Mouse (Mus musculus) frontal cortex, adult (tissue): ENCODE measurements around the gene Naga.

Experiments used
- ATAC-seq: cut with Nextera tagmentation; 2 replicates; pipeline ENCODE4 v1.9.2; 2017; ENCODE audit warnings: mild to moderate bottlenecking, moderate library complexity, mixed read lengths; ENCODE audit not compliant: low TSS enrichment

The Naga gene

DNA sequence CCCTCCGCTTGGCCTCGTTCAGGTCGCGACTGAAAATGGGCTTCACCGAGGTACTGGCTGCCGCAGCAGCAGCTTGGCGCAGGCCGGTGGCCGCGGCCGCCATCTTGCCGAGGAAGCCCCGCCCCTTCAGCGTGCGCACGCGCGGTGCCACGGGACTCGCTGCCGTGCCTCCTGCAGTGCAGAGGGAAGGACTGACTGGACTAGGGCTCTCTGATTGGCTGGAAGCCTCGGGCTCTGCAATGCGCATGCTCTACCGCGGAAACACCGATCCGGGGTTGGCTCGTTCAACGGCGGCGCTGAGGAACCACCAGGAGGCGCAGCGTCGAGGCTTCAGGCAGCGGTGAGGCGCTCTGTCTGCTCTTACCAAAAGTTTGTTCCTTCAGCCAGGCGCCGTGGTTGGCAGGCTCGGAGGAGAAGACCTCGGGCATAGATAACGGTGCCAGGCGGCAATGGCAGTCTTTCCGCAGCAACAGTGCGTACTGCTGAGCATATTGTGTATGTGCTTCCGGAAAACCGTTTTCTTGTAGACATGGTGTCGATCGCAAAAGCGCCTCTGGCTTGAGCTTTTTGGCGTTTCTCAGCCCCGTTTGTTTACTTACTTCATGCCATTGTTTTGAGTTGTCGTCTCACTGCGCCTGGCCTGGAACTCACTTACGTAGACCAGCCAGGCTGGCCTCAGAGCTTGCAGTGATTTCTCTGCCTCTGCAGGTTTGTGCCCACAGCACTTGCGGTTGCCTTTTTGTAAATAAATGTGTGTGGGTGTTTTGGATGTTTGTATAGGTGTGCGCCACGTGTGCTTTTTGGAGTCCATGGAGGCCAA, 15.6 kb upstream of the Naga start, which contains the start of gene Ndufa6:
Gene Ndufa6 (minus strand): TSS at position 197 of the 820 bp plus-strand sequence.
- ATAC-seq: peak; percentile 99

DNA sequence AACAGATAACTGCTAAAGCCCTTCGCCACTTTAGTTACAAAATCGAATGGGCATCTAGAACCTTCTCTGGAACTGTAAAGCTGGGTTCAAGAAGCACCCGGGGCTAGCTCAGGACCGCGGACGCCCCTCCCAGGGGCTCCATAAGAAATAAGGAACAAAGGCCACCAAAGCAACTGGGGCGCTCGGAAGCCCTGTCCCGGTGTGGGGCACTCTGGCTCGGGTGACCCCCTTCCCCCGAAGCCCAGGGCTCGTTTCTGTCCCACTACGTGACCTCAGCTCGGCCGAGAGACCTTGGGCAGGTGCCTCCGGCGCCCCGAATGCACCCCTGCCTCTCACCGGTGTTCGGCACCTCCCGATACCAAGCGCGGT, 15.0 kb upstream of the Naga start:
- ATAC-seq: 0 out of 2 replicates have a peak, but pooled peaks have one; percentile 0

DNA sequence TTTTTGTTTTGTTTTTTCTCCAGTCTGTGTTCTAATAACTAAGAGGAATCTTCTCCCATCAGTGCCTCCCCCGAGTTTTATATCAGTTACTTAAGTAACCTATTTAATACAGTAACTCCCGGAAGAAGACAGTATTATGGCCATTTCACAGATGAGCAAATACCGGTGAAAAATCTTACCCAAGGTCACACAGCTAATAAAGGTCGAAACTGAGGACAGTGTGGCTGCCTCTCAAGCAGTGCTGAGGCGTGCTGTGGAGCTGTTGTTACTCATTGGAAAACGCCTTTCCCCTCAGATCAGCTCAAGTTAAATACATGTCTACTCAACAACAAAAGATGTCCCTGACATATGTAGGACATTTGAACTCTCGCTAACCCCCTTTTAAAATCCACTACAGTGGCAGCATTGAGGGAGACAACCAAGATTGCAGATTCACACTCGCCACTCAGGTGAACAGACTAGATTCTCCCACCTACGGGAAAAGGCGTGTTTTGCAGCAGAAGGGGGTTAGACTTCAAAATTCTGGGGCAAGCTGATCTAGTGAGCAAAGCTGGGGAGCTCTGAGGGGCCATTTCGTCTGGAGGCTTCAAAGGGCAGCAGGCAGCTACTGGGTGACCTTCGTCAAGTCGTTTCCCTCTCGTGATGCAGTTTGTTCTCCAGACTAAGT, 14.5 kb upstream of the Naga start:
- no peak for ATAC-seq

DNA sequence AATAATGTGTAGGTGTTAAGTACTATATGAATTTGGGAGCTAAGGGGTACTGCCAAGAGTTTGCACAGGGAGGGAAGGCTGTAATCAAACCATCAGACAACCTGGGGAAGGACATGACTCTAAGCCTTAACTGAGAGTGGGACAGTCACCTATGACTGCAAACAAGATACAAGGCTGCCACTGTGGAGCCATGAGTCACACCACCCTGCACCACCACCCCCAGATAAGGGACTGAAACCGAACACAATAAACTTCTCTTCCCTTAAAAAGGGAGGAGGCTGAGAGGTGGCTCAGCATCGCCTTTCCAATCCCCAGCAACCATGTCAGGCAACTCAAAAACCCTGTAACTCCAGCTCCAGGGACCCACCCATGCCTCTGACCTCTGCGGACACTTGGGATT, 12.8 kb upstream of the Naga start:
- no peak for ATAC-seq

DNA sequence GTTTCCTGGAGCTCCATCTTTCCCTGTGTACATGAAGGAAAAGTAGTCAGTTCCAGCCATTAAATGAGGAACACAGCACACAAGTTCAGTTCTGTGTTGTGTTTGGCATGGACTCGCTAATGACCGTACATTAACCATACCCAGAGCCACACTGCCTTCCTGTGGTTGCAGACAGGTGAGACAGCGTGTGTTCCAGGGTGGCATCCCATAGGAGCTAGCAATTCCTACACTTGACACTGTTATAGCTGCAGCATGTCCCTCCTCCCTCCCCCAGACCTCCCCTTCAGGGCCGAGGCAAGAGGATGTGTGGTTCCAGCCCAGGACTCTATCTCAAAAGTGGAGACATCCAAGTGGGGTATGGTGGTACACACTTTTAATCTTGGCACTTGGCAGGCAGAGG, 11.6 kb upstream of the Naga start:
- no peak for ATAC-seq

DNA sequence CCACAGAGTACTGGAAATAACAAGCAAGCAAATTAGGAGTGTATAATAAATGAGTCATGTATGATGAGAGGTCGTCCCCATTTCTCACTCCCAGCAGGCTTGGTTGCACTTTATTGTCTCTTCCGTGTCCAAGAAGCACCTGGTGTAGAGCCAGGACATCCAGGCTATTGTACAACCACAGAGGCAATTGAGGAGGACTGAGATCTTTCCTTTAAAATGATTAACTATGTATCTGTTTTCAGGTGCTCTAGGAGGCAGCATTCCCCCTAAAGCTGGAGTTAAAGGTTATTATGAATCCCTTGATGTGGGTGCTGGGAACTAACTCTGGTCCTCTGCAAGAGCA, 10.2 kb upstream of the Naga start:
- ATAC-seq: no peak

DNA sequence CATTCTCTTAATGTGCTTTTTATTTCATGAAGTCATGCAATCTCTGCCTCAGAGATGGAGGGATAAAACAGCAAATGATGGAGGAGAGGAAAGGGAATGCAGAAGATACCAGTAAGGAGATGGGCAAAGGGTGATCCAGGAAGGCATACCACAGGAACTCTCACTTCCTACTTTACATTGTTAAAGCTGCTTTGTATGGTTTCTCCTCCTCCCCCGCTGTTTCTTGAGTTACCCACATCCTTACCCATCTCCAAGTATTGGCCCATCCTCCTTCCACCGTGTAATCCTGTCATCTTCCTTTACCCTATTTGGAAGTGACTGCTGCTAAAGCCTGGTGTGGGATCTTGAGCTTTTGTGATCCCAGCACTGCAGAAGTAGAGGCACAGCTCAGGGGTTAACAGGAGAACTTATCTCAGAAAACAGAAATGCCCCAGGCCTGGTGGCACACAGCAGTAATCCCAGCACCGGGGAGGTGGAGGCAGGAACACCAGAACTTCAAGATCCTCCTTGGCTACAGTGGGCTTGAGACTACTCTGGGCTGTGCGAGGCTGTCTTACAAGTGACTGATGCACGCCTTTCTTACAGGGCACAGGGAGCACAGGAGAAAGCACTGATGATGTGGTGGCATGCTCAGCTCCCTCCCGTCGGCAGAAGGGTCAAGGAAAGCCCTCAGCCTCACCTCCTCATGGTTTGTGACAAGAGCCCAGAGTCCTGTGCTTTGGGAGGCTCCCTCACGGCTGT, 9.7 kb upstream of the Naga start:
- no peak for ATAC-seq

DNA sequence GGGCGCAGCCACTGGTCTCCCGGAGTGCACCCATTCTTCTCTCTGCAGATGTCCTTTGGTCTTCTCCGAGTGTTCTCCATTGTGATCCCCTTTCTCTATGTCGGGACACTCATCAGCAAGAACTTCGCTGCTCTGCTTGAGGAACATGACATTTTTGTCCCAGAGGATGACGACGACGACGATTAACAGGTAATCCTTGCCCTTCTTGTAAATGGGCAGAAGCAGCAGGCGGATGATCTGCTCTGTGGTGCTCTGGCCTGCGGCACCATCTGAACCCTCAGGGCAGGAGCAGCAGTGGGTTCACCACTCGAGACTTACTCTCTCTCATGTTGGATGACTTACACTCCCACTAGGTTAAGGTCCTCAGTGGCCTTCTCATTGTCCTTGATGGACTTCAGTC, 9.1 kb upstream of the Naga start:
- ATAC-seq: no peak

DNA sequence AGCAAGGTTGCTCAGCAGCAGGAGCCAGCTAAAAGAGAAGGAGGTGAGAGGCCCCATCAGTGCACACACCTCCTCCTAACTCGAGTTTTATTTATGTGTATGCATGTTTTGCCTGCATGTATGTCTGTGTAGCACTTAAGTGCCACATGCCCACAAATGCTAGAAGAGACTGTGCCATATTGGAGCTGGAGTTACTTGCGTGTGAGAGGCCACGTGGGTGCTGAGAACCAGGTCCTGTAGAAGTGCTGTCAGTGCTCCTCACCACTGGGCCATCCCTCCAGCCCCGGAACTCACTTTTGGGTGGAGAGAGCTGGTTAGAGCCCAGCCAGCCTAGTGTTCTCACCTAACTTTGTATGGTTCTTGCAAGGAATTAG, 8.6 kb upstream of the Naga start:
- ATAC-seq: no peak

DNA sequence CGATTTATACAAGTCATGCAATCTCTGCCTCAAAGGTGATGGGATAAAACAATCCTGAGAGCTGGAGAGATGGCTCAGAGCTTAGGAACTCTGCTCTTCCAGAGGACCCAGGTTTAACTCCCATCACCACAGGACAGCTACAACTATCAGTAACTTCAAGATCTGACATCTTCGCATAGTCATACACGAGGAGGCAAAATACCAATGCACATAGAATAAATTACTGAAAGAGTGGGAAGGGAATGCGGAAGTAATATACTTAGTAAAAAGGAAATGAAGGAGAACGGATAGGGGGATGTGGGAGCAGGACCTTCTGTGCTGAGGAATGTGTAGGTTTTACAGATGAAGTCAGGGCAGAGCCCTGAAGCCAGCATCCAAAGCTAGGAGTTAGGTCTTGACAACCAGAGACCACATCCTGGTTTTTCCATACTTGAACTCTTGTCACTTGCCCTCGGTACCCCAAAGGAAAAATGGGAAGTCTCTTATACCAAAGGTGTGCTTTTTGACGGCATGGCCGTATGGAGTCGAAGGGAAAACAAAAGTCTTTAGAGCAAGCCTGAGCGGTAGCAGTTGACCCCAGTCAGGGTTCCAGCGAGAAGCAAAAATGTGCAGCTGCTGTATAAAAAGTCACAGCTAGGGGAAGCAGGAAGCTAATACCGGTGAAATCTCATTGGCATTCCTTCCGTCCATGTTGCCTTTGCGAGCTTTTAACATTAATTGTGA, 8.0 kb upstream of the Naga start:
- no peak for ATAC-seq

DNA sequence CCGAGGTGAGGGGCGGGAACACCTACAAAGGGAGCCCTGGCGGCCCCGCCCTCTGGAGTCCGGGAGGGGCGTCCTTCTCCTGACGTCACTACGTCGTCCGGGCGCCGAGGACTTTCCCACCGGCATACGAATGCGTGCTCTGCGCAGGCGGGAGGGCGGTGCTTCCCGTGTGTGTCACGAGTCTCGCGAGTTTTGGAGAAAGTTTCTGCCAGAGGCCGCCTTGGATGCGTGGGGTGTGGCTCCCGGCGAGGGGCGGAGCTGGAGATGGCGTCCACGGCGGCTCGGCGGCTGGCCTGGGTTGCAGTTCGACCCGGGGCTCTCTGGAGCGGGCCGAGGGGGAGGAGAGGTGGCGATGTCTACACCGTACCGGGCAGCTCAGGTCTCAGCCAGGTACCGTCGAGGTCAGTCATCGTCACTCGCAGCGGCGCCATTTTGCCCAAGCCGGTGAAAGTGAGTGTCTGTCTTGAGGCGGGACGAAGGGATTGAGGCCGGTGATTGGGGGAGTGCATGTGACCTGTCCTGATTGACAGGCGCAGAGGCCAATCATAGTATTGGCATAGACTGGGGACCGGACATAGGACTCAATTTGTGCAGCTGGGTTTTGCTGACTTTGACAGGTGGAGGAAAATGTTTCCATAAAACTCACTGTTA, 7.2 kb upstream of the Naga start:
- ATAC-seq: peak; percentile 95

DNA sequence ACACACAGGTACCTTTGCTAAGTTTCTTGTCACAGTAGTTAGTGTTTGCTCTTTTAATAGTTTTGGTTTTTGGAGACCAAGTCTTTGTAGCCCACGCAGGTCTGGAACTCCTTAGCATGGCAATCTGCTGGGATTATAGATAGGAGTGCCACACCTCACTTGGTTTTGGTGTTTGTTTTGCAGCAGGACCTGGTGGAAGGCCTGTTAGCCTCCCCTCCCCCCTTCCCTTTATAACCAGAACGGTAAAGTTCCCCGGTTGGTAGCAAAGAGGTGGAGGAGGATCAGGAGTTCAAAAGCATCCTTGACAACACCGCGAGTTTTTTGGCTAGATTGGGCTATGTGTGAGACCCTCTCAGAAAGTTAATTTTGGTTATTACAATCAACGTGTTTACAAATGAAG, 6.2 kb upstream of the Naga start:
- ATAC-seq: no peak

DNA sequence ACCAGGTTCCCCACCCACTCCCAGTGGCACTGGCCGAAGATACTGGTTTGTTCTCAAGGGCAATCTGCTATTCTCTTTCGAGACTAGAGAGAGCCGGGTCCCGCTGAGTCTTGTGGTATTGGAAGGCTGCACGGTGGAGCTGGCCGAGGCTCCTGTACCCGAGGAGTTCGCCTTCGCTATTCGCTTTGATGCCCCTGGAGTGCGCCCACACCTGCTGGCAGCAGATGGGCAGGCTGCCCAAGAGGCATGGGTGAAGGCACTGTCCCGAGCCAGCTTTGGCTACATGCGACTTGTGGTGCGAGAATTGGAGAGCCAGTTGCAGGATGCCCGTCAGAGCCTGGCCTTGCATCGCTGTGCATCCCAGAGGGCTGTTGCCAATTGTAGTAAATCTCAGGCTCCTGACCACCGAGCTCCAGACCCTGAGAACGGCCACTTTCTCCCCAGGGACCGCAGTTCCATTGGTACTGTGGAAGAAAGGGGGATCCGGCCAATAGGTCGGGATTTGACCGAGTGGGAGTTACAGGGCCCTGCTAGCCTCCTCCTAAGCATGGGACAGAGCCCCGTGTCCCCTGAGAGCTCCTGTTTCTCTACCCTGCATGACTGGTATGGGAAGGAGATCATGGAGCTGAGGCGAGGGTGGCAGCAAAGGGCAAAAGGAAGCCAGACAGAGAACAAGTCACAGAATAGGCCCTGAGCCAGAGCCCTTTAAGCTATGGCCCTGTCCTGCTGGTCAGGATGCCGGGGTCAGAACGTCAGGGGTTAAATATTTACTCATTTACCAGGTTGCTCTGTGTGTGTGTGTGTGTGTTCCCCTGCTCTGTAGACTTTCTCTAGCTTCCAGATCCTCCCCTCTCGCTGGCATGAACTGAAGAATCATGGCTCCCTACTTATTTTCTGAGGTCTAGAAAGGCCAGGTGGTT, 4.9 kb upstream of the Naga start:
- no peak for ATAC-seq

DNA sequence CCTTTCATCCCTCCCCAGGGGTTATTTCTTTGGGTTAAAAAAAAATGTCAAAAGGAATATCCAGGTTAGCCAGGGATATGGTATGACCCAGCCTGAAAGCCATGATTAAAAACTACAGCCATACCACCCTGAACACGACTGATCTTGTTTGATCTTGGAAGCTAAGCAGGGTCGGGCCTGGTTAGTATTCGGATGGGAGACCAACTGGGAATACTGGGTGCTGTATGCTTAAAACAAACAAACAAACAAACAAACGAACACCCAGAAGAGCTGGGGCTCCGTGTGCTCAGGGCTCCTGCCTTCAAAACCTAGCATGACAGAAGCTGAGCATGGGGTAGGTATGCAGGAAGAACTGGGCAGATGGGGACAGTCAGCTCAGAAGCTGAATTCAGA, 3.8 kb upstream of the Naga start:
- no peak for ATAC-seq

DNA sequence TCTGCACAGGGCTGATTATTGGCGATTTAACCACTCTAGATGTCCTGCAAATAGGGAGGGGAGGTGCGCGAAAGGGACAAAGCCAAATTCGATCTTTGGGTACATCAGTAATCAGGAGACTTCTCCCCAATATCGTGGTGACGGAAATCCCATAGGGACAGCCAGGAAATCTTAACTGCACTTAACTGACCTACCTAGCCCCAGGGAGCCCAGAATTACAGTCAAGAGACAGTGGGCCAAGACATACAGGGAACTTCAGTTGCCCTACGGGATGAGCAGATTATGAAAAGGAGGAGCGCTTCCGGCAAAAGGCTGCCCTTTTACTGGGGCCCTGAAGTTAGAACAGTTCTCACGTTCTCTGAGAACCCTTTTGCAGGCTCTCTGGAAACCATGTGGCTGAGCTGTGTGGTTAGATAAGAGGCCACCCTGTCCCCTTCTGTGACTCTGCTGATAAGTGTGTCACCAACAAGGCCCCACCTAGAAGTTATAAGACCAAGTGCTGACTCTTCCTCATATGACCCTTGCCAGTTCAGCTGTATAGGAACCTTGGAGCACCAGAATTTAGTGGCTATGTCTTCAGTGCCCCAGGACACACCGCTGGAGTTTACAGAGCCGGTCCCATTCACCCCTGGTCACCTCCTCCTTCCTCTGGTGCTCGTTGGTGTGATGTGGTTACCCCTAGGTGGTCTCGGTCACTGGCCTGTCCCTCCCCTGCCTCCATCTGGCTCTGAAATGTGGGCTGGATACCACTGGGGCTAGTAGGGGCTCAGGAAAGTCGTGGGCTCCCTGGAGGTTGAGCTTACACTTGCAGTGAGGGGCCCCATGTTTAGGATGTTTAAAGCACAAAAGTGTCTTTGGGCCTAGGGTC, 3.2 kb upstream of the Naga start:
- ATAC-seq: no peak

DNA sequence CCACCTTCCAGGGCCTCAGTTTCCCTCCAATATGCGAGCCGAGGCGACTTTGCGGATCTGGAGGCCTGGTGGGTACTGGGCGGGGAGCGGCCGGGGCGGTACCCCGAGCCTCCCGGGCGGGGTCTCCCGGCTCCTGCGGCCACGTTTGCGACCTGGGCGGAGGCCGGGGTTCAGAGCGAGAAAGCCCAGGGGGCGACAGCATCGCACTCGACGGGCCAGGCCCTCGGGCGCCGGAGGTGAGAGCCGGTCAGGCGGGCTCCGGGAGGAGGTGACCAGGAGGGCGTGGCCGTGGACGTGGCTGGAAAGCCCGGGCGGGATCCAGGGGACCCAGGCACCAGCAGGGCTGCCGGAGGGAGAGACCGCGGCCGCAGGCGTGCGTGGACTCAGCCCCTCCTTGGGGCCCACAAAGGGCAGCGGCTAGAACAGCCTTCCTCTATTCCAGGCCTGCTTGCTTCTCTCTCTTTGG, 2.3 kb upstream of the Naga start:
- no peak for ATAC-seq

DNA sequence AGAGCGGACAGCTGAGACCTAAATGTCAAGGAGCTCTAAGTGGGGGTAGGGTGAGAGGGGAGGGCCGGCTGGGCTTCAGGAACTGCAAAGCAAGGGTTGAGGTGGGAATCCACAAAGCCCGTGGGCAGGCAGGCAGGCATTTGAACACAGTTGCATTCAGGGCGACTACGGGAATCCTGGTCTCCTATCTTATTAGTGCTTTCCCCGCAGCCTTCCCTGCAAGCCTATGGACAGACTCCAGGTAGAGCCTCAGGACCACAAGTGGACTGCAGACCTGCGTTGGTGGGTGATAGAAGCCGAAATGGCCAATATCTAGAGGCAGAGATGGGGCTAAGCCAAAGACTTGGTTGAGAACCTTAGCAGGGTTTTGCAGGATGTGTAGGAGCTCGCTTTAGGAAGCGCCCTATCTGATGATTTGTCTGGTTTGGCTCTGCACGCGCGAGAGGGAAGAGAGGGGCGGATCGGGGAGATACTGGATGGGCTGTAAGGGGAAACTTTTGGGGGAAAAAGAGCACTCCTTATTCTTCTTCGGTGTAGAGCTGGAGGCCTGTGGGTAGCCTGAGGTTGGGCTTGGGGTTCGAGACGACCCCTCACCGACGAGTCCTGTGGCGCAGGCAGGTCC, 1.8 kb upstream of the Naga start:
- no peak for ATAC-seq

DNA sequence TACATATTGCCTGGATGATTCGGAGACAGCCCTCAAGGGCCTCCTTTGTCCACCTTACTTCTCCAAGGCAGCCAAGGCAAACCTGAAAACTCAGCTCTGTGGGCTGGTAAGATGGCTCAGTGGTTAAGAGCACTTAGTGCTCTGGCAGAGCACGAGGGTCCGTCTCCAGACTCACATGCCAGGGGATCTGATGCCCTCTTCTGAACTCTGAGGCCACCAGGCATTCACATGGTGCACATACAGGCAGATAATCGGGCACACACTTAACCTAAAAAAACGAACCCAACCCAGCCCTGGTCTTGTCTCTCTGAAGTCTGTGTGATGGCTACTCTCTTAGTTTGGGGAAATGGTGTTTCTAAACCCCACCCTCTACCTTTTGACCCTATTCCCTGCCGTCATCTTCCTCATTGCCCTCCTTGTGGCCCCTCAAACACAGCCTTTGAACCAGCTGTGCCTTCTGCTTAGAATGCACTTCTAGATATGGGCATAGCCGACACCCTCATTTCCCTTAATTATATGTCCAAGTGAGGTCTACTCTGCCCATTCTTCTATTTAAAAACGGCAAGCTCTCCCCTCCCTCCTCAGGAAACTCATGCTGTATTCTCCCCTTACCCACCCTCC, 1.0 kb upstream of the Naga start:
- no peak for ATAC-seq

DNA sequence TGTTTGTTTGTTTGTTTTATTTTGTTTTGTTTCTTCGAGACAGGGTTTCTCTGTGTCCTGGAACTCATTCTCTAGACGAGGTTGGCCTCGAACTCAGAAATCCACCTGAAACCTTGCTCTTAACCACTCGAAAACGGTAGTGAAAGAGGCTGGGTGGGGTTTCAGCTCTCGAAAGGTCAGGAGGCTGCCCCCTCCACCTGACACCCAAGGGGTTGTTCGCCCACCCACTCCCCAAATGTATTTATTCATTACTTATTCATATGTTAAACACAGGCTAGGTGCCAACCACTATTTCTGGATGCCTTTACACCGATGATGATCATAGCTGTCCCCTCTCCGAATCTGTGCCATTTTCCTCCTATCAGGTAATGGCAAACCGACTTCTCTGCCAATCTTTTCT, 425 bp upstream of the Naga start:
- ATAC-seq: no peak
